Mouse (Mus musculus) 3134 (cell line): Measurements from ENCODE around the gene Plac1.
A peak's percentile ranks its signal among the peaks of the same experiment; 100 is the strongest.

Source experiments
- DNase-seq: peaks from one replicate; pipeline ENCODE4 v3.0.0-alpha.2; 2011; ENCODE audit warnings: low spot score; ENCODE audit not compliant: insufficient read length; ENCODE audit errors: extremely low read depth

The Plac1 gene

DNA sequence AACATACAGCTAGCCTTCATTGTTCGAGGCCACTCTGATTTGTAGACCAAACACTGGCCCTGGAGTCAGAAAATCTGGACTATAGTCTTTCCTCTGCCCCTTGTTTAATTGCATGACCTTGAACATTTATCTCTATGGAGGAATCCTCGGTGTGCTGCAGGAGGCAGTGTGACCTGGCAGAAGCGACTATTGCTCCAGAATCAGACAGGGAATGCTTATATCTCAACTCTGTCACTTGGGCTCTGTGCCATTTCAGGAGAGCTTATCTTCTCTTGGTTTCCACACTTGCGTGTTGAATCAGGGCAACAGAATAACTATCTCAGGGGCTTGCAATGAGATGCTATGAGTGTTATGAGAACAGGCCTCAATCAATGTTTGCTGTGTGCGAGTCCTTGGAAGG, 38.3 kb downstream of the Plac1 start:
- no peak for DNase-seq

DNA sequence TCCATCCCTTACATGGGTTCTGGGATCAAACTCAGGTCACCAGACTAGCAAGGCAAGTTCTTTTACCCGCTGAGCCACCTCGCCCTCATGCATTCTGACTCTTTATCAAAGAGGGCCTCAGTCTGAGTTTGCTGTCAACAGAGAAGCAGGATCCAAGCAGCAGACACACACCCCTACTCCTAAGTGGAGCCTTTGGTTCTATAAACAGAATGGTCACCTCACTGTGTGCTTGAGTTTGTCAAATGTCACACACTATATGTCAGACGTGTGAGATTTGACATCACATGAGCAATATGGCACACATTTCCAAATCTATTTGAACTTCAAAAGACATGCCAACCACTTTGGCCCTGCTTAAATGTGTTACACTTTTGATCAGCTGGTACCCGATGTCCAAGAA, 42.2 kb downstream of the Plac1 start:
- DNase-seq = no peak

DNA sequence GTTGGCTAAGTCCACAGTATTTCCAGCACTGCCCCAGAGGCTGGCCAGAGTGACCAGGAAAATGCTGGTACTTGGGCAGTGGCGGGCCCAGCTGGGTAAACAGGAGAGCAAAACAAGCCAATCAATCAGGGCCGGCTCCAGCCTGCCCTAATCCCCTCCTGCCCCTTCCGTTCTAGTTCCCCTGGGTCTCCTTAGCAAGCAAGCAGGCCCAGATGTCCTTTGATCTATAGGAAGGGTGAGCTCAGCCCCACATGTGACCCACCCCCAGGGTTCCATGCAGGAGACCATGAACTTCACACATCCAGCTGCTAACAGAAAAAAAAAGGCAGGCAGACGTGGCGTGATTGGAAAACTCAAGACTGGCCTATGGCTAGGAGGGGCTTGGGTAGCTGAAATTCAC, 43.5 kb downstream of the Plac1 start:
- DNase-seq = no peak

DNA sequence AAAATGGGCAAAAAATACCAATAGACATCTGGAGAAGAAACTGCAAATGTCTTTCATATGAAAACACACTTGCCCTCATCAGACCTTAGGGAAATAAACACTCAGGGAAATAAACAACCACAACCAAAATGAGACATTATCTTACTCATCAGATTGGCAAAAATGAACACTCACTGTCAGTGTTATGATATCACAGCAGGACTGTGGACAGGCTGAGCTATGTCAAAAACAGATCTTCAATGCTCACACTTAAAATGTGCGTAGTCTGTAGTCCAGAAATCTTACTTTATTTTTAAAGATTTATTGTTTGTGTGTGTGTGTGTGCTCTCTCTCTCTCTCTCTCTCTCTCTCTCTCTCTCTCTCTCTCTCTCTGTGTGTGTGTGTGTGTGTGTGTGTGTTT, 51.2 kb downstream of the Plac1 start:
- DNase-seq = no peak

DNA sequence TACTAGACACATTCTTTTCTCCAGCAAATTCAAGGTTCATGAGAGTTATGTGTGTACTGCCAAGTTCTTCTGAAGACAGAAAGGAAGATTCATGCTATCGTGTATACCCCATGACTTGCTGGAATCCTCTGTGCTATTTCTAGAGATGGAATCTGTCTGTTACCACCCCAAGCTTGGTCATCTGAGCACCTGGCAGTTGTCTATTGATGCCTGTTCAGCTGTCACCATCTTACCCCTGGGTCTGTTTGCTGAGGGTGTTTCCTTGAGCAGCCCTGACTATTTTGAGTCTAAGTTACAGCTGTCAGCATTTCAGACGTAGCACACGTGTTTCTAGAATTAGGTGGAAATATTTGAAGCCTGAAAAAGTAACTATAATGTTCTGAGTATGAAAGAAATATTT, 60.1 kb downstream of the Plac1 start:
- no peak for DNase-seq

DNA sequence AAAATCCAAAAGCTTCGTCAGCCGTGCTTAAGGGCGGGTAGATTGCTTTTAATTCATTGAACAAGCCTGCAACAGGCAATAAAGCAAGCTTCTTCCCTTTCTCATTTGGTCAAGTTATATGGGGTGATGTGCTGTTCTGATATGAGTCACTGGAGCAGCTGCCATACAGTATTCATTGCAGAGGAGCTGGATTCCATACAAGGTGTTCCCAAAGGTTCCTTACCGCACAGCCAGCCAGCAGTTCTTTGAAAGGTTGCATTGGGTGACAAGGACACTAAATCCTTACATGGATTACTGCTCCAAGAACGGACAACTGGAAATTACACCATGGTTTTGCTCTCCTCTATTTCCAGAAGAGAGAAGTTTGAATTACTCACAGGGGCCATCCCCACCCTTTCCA, 63.6 kb downstream of the Plac1 start:
- DNase-seq = no peak

DNA sequence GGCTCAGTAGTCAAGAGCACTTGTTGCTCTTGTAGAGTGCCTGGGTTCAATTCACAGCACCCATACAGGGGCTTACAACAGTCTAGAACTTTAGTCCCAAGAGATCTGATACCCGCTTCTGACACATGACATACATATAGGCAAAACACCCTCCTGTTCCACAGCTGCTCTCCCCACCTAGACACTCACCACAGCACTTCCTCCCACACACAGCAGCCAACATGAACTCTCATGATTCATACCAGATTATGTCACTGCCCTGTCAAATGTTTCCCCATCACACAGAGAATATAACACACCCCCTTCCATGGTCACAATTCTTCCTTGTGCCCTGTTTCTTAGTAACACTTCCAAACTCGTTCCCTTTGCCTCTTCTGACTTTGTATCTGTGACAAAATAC, 71.3 kb downstream of the Plac1 start:
- peak; percentile 7 for DNase-seq

DNA sequence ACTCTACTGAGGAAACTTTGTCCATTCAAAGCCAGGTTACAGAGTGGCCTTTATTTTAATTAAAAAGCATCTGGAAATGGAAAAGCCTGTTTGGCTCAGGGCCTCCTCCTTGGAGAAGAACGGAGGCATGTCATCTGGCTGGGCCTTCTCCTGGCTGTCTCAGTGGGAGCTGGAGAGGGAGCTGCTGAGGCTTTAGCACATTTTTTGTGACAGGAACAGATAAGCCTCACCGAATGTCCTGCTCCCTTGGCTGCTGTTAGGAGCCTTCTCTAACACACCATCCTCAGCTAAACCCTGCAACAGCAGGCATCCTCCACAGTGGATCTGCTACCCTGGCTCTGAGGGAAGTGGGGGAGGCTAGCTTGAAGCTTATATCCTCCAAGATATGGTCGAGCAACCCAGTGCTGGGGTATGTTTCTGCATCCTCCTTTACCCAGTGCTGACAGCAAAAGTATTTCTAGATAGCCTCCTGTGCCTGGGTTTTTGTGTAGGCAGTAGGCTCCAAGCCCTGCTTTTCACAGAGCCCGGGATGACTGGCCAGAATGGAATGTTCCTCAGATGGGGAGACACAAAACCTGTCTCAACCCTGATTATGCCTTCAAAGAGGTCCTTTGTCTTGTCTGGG, 72.9 kb downstream of the Plac1 start:
- peak; percentile 33 for DNase-seq

DNA sequence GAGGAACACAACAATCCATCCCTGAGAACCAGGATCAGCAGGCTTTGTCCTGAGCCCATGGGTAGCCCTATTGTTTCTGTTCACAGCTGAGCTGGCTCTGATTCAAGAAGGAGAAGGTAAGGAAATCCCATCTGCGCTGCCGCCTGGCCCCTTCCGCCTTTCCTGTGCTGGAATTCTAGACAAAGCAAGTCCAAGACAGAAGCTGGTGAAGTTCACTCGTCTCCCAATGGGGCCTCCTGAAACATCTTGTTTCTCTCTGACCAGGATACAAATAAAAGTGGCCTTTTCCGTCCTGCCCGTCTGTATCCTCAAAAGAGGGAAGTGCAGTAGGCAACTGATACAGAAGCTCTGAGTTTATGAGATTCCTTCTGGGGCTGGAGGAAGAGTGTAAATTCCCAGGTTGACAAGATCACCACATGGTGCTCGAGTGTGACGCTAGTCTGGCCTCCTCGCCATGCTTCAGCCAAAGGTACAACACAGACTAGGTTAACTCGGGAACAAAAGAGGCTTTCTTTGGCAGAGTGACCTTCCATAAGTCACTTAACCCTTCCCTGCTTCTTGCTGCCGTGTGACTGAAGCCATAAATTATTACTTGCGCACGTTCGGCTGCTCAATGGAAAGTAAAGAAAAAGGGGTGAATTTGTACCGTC, 73.5 kb downstream of the Plac1 start:
- no peak for DNase-seq

DNA sequence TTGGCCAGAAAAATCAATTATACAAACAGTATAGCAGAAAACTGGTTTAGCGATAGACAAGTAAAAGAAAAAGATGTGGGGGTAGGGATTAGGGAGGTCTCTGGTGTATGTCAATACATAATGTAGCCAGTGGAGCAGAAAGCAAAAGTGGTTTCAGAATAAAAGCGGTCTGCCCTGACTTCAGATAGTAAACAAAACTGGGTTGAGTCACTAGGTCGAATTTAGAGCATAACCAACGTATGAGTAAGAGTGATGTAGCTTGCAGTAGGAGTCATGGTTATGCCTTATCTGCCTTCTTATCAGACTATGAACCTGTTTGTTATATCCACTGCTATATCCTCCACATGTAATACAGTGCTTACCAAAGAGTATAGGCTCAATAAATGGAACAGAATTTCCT, 77.3 kb downstream of the Plac1 start:
- DNase-seq = no peak

DNA sequence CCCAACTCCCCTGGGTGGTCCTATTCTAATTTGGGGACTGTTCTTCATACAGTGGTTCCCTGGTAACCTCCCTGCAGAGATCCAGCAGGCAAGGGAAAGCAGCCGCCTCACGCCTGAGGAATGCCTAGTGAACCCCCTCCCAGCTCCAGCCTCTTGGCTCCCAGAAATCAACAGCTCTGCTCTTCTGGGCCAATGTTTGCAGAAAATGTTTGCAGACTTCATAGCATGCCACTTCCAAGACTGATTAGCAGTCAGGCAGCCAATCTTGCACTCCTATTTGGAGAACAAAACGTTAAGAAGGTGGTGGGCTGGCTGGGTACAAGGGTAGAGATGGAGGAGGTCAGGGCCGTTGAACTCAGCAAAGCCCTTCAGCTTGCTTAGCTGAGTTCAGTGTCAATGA, 78.3 kb downstream of the Plac1 start:
- no peak for DNase-seq

DNA sequence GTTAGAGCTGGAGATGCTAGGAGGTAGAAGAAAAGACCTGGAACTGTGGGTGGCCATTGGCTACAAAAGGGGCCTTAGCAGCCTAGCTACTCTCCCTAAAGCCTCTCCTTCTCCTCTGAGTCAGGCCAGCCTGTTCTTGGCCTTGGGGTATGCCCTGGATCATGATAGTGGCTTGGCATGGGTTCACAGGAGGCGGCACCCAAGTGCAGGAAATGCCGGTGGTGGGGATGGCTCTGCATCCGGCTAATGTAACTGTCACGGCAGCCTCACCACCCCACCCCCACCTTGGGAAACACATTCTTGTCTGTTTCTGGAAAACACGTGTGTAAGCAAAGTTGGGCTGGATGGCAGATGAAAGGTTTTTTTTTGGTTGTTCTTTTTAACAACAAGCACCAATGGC, 78.8 kb downstream of the Plac1 start:
- DNase-seq = peak; percentile 70

DNA sequence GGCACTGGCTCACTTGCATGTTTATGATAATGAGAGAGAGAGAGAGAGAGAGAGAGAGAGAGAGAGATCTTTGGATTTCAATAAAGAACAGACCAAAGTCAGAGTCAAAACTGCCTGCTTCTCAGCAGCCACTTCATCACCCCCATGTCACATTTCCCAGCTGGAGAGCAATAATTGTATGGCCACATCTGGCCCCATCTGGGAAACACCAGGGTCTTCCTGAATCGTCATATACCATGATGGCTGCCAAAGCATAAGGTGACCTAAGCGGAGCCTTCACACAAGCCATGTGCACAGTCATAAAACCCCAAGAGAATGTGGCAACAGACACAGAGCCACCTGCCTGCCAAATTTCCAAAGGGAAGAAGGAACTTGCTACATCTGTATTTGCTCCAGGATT, 91.9 kb downstream of the Plac1 start:
- DNase-seq = no peak

DNA sequence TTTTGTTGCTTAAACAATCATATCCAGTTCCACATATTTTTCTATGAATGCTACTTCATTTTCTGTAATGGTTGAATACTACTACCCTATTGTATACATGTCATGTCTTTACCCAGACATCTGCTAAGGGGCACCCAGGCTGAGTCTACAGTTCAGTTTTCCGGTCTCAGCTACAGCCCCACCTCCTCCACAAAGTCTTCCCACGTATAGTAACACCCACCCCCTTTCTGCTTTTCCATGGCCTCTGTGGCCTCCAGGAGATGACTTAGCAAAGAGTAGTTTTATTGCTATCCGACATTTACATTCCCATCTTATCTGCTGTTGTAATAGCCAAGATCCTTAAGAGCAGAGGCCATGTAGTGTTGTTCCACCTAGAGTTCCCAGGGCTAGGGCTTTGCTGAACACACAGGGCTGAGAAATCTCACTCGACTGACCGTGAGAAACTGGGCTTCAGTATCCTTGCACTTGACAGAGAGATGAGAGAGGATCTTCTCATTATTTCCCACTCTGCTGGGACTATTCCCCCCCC, 93.5 kb downstream of the Plac1 start:
- no peak for DNase-seq

DNA sequence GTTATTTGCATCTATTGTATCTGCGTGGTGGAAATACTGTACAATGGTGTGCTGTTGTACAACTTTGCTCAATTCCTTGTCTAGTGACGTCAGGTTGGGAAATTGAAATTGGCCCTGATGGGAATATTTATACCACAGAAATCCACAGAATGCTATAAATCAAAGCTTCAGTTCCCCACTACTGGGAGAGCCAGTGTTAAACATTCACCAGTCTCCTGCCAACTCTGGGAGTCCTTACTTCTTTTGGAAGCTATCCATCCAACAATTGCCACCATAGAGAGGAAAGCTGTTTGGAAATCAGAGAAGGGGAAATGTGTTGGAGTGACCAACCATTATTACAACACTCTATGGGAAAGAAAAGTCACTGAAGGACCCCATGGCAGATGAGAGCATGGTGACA, 100.3 kb downstream of the Plac1 start:
- DNase-seq = no peak

DNA sequence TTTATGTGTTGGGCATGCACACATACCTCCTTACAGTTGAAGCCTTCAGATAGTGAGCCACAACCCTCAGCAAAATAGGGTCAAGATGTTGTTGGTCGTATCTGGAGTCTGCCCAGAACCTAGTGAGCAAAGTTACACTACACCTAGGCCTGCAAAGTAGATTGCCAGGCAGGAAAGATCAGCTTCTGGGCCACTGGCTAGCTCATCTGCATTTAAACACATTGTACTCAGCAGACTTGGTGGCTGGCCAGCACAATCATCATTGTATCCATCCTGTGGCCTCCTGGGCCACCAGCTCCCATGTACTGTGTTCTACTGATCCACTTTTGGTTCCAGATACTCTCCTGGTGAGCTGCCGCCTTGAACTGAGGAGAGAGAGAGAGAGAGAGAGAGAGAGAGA, 102.8 kb downstream of the Plac1 start:
- DNase-seq = no peak

DNA sequence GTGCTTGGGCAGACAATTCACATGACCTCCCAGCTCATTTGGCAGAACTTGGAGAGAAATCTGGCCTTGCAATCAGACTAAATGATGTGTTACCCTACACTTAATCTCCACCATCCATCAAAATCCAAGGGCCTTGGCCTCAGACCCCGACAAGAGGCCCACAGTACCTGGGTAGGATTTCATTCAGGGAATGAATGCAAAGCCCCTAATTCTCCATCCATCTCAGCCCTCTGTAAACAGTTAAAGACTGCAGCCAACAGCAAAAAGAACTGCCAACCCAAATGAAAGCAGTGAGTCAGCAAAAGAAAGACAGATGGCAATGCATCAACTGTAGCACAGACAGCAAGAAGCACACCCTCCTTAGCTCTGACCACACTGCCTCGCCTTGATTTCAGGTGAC, 110.4 kb downstream of the Plac1 start:
- no peak for DNase-seq

DNA sequence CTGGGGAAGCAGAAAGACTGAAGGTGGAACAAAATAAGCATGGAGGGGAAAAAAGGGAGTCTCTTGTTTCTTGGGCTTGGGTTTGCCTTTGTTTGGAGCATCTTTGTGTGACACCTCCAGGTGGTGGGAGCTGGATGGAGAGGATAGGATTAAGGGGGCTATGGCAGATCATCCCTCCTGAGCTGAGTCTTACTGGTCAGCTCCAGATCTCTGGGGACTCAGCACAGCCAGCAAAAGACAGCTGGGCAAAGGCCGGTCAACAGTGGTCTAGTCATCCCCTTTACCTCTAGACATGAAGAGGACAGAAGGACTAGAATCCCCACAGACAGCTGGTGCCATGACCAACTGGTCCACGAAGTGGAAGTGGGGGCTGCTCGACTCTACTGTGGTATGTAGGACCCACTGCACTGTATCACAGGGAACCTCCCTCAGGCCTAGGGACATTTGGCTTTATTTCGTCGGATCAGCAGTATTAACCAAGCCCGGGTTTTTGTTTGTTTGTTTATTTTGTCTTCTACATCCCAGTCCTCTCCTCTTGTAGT, 113.3 kb downstream of the Plac1 start:
- DNase-seq = no peak

DNA sequence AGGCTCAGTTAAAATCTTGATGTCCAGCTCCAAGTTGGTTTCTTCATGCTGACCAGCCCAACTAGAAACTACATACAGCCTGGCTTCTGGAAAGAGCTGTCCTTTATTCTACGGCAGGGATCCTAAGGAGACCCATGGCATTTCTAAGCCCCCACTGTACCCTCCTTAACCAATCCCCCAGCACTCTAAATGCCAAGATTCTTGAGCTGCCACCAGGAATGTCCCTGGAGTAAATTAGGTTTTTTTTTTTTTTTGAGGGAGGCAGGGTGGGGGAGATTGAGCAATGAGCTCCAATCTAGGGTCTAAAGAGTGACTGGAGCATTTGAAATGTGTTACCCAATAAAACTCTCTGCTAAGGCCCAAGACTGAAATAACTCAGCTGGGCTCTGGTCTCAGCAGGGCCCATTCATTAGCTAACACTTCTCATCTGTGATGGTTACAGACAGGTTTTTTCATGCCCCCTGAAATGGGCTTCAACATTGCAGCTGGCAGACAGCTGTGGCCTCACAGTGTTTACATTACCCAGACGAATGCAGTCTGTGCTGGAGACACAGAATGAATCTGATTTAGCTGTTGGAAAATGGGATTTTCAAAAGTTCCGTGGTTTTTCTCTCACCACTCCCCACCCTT, 114.0 kb downstream of the Plac1 start:
- DNase-seq = no peak

DNA sequence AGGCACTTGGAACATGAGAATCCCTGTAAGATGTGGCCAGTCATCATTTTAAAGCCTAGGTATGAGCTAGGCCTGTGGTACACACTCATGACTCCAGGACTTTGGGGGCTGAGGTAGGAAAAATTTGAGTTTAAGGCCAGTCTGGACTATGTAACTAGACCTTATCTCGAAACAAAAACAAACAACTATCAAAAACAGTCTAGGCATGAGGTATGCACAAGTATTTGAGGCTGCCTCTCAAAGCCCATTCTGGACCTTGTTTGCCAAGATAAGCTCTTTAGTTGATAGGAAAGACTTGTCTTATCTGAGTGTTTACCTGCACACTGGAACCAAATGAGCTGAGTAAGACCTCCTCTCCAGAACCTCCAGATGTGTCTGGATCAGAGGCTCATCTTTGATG, 116.3 kb downstream of the Plac1 start:
- DNase-seq = no peak

DNA sequence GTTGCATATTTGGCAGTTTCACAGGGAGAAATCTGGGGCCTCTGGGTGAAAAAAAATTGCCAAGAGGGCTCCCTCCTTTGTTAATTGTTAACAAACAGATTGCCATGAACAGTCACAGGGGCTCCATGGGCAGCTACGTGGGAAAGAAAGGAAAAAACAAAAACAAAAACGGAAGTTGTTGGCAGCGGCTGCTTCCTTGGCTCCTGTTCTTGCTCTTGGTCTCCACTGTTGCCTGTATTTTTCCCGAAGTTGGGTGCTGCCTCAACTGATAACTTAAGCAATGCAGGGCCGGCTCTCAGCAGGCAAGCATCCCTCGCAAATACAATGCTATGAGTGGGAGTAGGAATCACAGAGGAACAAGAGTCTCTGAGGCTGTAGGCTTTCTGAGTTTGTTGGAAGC, 121.3 kb downstream of the Plac1 start:
- peak; percentile 6 for DNase-seq

DNA sequence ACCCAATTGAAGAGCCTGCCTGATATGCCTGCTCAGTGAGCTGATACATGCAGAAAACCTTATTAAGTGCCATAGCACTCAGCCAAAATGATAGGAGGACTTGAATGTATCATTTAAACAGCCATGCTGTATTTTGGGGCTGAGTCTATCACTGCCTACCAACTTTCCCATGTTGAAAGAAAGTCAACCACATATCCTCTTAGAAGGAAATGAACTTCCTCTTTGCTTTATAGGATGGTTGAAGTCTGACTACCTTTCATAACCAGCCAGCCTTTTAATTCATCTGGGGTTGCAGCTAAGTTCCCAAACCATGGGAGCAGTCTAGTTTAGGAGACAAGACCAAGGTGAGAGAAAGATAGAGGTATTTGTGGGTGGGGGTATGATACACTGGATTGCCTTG, 121.9 kb downstream of the Plac1 start:
- no peak for DNase-seq
